Mouse (Mus musculus) limb, embryonic 14.5 days (tissue): ENCODE data around the gene Arih2. TPM values are rescaled to one million over a fixed set of nuclear protein-coding genes. Genes with fewer than 3 reads are reported as not detected.

Experiments used
- ATAC-seq: fragments of 200-750 bp; cut with Nextera tagmentation; 2 replicates; pipeline ENCODE4 v1.8.0; 2017; ENCODE audit warnings: low read depth, moderate number of reproducible peaks, moderate TSS enrichment; ENCODE audit not compliant: low FRiP score
- DNase-seq: peaks from one replicate; pipeline ENCODE4 v3.0.0-alpha.2; 2015; ENCODE audit warnings: low spot score
- H3K27ac ChIP-seq: fragments of 300-500 bp; sonication (generic); replicated peaks from 2 replicates; pipeline ENCODE4 v1.5.1; 2014; ENCODE audit warnings: low read depth, mild to moderate bottlenecking, low read length, moderate library complexity, mixed read lengths
- H3K27me3 ChIP-seq: fragments of 300-500 bp; sonication (generic); 2 replicates; pipeline ENCODE4 v1.6.1; 2014; ENCODE audit warnings: low read length, mixed read lengths; ENCODE audit not compliant: control insufficient read depth, insufficient read depth
- H3K36me3 ChIP-seq: fragments of 300-500 bp; sonication (generic); 2 replicates; pipeline ENCODE4 v1.6.1; 2014; ENCODE audit warnings: mild to moderate bottlenecking, low read length, moderate library complexity, mixed read lengths; ENCODE audit not compliant: control insufficient read depth, insufficient read depth
- H3K4me1 ChIP-seq: fragments of 300-500 bp; sonication (generic); 2 replicates; pipeline ENCODE4 v1.6.1; 2014; ENCODE audit warnings: antibody characterized with exemption, low read length, mixed read lengths; ENCODE audit not compliant: control insufficient read depth, insufficient read depth
- H3K4me2 ChIP-seq: fragments of 300-500 bp; sonication (generic); replicated peaks from 2 replicates; pipeline ENCODE4 v1.6.1; 2014; ENCODE audit warnings: low read depth, mild to moderate bottlenecking, low read length, moderate library complexity; ENCODE audit not compliant: severe bottlenecking
- H3K4me3 ChIP-seq: fragments of 300-500 bp; sonication (generic); replicated peaks from 2 replicates; pipeline ENCODE4 v1.5.1; 2014; ENCODE audit warnings: low read length
- H3K9ac ChIP-seq: fragments of 300-500 bp; sonication (generic); 2 replicates; pipeline ENCODE4 v1.6.1; 2014; ENCODE audit warnings: mild to moderate bottlenecking, low read depth, low read length, moderate library complexity; ENCODE audit not compliant: severe bottlenecking
- H3K9me3 ChIP-seq: fragments of 300-500 bp; sonication (generic); 2 replicates; pipeline ENCODE4 v1.6.1; 2016; ENCODE audit warnings: low read length; ENCODE audit not compliant: control insufficient read depth
- POLR2A ChIP-seq: fragments of 200-500 bp; IDR thresholded peaks from 2 replicates; pipeline ENCODE4 v1.8.0; 2012; ENCODE audit warnings: inconsistent platforms, mild to moderate bottlenecking, moderate library complexity, borderline replicate concordance; ENCODE audit not compliant: insufficient read depth, insufficient read length; ENCODE audit errors: extremely low read depth
- WGBS: fragments of 180-500 bp; shearing (Covaris S2); extraction: QIAGEN DNeasy Blood & Tissue Kit; methylation state at CpG from one replicate; pipeline ENCODE4 v1.1.7; 2014; 5-methylcytosine and 5-hydroxymethylcytosine counted together
- microRNA counts: library from miRNA; unstranded; fragments of <30 nt; microRNA quantifications from one replicate; lab custom pipeline; 2016
- microRNA-seq: library from miRNA; unstranded; fragments of <30 nt; microRNA quantifications from one replicate; pipeline ENCODE4, GENCODE M21; 2016
- polyA plus RNA-seq, 2 experiments: library from polyadenylated mRNA; depleted of rRNA in 1 of 2; stranded (reverse) in 1 of 2; unstranded in 1 of 2; fragments of >200 nt; fragmentation: Nextera tagmentation in 1 of 2; extraction: Ambion mirVana in 1 of 2; gene quantifications; 2 replicates each; pipeline versions ENCODE4 v1.2.1 to v1.2.3; 2012 to 2014

The Arih2 gene
- polyA plus RNA-seq, 2 experiments = 35.7 to 46.2 TPM

- Histone ChIP-seq H3K27me3 (no peaks in the 10 kb centered on the region), H3K27ac (peak within 1 kb of the TSS; percentile 75), H3K4me2 (peak within 1 kb of the TSS; percentile 74), H3K9ac (peak within 1 kb of the TSS; percentile 68), H3K36me3 (peaks cover 78% of the 10 kb centered on the region), H3K4me3 (peak within 1 kb of the TSS; percentile 60), H3K4me1 (0 out of 2 replicates have a peak, but pooled peaks cover 3% of the 10 kb centered on the region), H3K9me3 (no peaks in the 10 kb centered on the region)
- DNase-seq (peak; percentile 98), ATAC-seq (peak; percentile 98)
- WGBS = under 1% methylated on average over 47 of the region's 53 CpGs
- peak; percentile 88 for TF ChIP-seq POLR2A
Observed at GRCm38 (mm10) chr9:108560227-108560841, 88.9 kb downstream of the Arih2 start, which contains the start of gene Impdh2. Gene Impdh2, plus strand, starts transcription at chr9:108560286.

GRCm38 (mm10) chr9:108559169-108559568 lies 90.0 kb downstream of the Arih2 start:
- H3K36me3 ChIP-seq = peaks cover 79% of the 10 kb centered on the region
- H3K9ac ChIP-seq = no peak overlapping the region
- ATAC-seq (no peak), DNase-seq (no peak)
- H3K4me3 ChIP-seq = no peak overlapping the region
- no peak overlapping the region for H3K27ac ChIP-seq
- no peaks in the 10 kb centered on the region for H3K27me3 ChIP-seq
- H3K9me3 ChIP-seq = no peaks in the 10 kb centered on the region
- H3K4me1 ChIP-seq = 0 out of 2 replicates have a peak, but pooled peaks cover 3% of the 10 kb centered on the region
- no peak overlapping the region for H3K4me2 ChIP-seq
- WGBS = 83% methylated on average over 4 of the region's 4 CpGs
- no peak for TF ChIP-seq POLR2A

MicroRNAs encoded within 50 kb of the gene (microRNA counts, 519-probe panel; counts per million panel counts)
- microRNA mmu-miR-191 (lab: Ali Mortazavi, UCI) = 3,209 counts per million, percentile 61 among the panel's probes with 10 or more counts
- microRNA mmu-miR-425 (lab: Ali Mortazavi, UCI) = 2,961 counts per million, percentile 55 among the panel's probes with 10 or more counts

Small RNAs within 50 kb of the gene (microRNA-seq; reads per million reads assigned to microRNA genes)
- gene Gm24083 = not detected
- not detected for gene Gm26298
- not detected for gene Mir191
- gene Mir425 = 1,855 reads per million, percentile 79 among the genes with 10 or more reads in this experiment

Other genes starting within 250 kb of the Arih2 start
- gene Ccdc36, start 220.9 kb downstream of the Arih2 start, polyA plus RNA-seq (2012; rRNA removed) = 1.5 and 2.2 TPM in 2 replicates
- gene Ccdc36, start 220.9 kb downstream of the Arih2 start, polyA plus RNA-seq (2014; fragmentation: Nextera tagmentation; extraction: Ambion mirVana) = 1.3 and 1.7 TPM in 2 replicates
- gene BC048562, start 212.9 kb downstream of the Arih2 start, polyA plus RNA-seq (2012; rRNA removed) = not detected in 2 replicates
- gene BC048562, start 212.9 kb downstream of the Arih2 start, polyA plus RNA-seq (2014; fragmentation: Nextera tagmentation; extraction: Ambion mirVana) = not detected in 2 replicates
- 29.2 and 34.4 TPM in 2 replicates for gene Ccdc71, start 188.9 kb downstream of the Arih2 start, polyA plus RNA-seq (2012; rRNA removed)
- gene Ccdc71, start 188.9 kb downstream of the Arih2 start, polyA plus RNA-seq (2014; fragmentation: Nextera tagmentation; extraction: Ambion mirVana) = 45.4 and 49.8 TPM in 2 replicates
- gene Klhdc8b, start 187.8 kb downstream of the Arih2 start, polyA plus RNA-seq (2012; rRNA removed) = 43.1 and 60.6 TPM in 2 replicates
- gene Klhdc8b, start 187.8 kb downstream of the Arih2 start, polyA plus RNA-seq (2014; fragmentation: Nextera tagmentation; extraction: Ambion mirVana) = 27.7 and 32.2 TPM in 2 replicates
- gene Lamb2, start 169.7 kb downstream of the Arih2 start, polyA plus RNA-seq (2012; rRNA removed) = 214 and 236 TPM in 2 replicates
- gene Lamb2, start 169.7 kb downstream of the Arih2 start, polyA plus RNA-seq (2014; fragmentation: Nextera tagmentation; extraction: Ambion mirVana) = 59.0 and 69.4 TPM in 2 replicates
- gene Usp19, start 158.8 kb downstream of the Arih2 start, polyA plus RNA-seq (2012; rRNA removed) = 160 and 219 TPM in 2 replicates
- gene Usp19, start 158.8 kb downstream of the Arih2 start, polyA plus RNA-seq (2014; fragmentation: Nextera tagmentation; extraction: Ambion mirVana) = 59.3 and 66.4 TPM in 2 replicates
- gene Qars, start 141.7 kb downstream of the Arih2 start, polyA plus RNA-seq (2012; rRNA removed) = 238 and 323 TPM in 2 replicates
- gene Qars, start 141.7 kb downstream of the Arih2 start, polyA plus RNA-seq (2014; fragmentation: Nextera tagmentation; extraction: Ambion mirVana) = 108 and 117 TPM in 2 replicates
- 126 and 157 TPM in 2 replicates for gene Qrich1, start 132.6 kb downstream of the Arih2 start, polyA plus RNA-seq (2012; rRNA removed)
- 120 and 132 TPM in 2 replicates for gene Qrich1, start 132.6 kb downstream of the Arih2 start, polyA plus RNA-seq (2014; fragmentation: Nextera tagmentation; extraction: Ambion mirVana)
- gene Impdh2, start 89.1 kb downstream of the Arih2 start, polyA plus RNA-seq (2012; rRNA removed) = 208 and 280 TPM in 2 replicates
- gene Impdh2, start 89.1 kb downstream of the Arih2 start, polyA plus RNA-seq (2014; fragmentation: Nextera tagmentation; extraction: Ambion mirVana) = 184 and 191 TPM in 2 replicates
- 23.1 and 28.3 TPM in 2 replicates for gene Ndufaf3, start 82.0 kb downstream of the Arih2 start, polyA plus RNA-seq (2012; rRNA removed)
- gene Ndufaf3, start 82.0 kb downstream of the Arih2 start, polyA plus RNA-seq (2014; fragmentation: Nextera tagmentation; extraction: Ambion mirVana) = 40.9 and 42.7 TPM in 2 replicates
- 144 and 198 TPM in 2 replicates for gene Dalrd3, start 79.5 kb downstream of the Arih2 start, polyA plus RNA-seq (2012; rRNA removed)
- gene Dalrd3, start 79.5 kb downstream of the Arih2 start, polyA plus RNA-seq (2014; fragmentation: Nextera tagmentation; extraction: Ambion mirVana) = 124 and 132 TPM in 2 replicates
- 123 and 175 TPM in 2 replicates for gene Wdr6, start 70.6 kb downstream of the Arih2 start, polyA plus RNA-seq (2012; rRNA removed)
- 91.5 and 115 TPM in 2 replicates for gene Wdr6, start 70.6 kb downstream of the Arih2 start, polyA plus RNA-seq (2014; fragmentation: Nextera tagmentation; extraction: Ambion mirVana)
- gene P4htm, start 51.7 kb downstream of the Arih2 start, polyA plus RNA-seq (2012; rRNA removed) = 14.3 and 17.8 TPM in 2 replicates
- gene P4htm, start 51.7 kb downstream of the Arih2 start, polyA plus RNA-seq (2014; fragmentation: Nextera tagmentation; extraction: Ambion mirVana) = 7.8 and 8.8 TPM in 2 replicates
- gene Slc25a20, start 12.7 kb upstream of the Arih2 start, polyA plus RNA-seq (2012; rRNA removed) = 16.6 and 20.7 TPM in 2 replicates
- 28.2 and 29.1 TPM in 2 replicates for gene Slc25a20, start 12.7 kb upstream of the Arih2 start, polyA plus RNA-seq (2014; fragmentation: Nextera tagmentation; extraction: Ambion mirVana)
- gene Prkar2a, start 39.9 kb upstream of the Arih2 start, polyA plus RNA-seq (2012; rRNA removed) = 18.5 and 20.4 TPM in 2 replicates
- 33.6 and 34.1 TPM in 2 replicates for gene Prkar2a, start 39.9 kb upstream of the Arih2 start, polyA plus RNA-seq (2014; fragmentation: Nextera tagmentation; extraction: Ambion mirVana)
- 265 and 285 TPM in 2 replicates for gene Ip6k2, start 134.4 kb upstream of the Arih2 start, polyA plus RNA-seq (2012; rRNA removed)
- 119 and 126 TPM in 2 replicates for gene Ip6k2, start 134.4 kb upstream of the Arih2 start, polyA plus RNA-seq (2014; fragmentation: Nextera tagmentation; extraction: Ambion mirVana)
- 24.0 and 30.1 TPM in 2 replicates for gene Nckipsd, start 159.0 kb upstream of the Arih2 start, polyA plus RNA-seq (2012; rRNA removed)
- 14.0 and 17.2 TPM in 2 replicates for gene Nckipsd, start 159.0 kb upstream of the Arih2 start, polyA plus RNA-seq (2014; fragmentation: Nextera tagmentation; extraction: Ambion mirVana)
- 0.36 and 0.37 TPM in 2 replicates for gene Celsr3, start 176.9 kb upstream of the Arih2 start, polyA plus RNA-seq (2012; rRNA removed)
- gene Celsr3, start 176.9 kb upstream of the Arih2 start, polyA plus RNA-seq (2014; fragmentation: Nextera tagmentation; extraction: Ambion mirVana) = 0.07 and 0.12 TPM in 2 replicates
- gene Slc26a6, start 203.9 kb upstream of the Arih2 start, polyA plus RNA-seq (2012; rRNA removed) = 28.8 and 35.8 TPM in 2 replicates
- 14.5 and 21.5 TPM in 2 replicates for gene Slc26a6, start 203.9 kb upstream of the Arih2 start, polyA plus RNA-seq (2014; fragmentation: Nextera tagmentation; extraction: Ambion mirVana)